Mouse (Mus musculus): ENCODE measurements around the gene Eef1a1. TPM values are rescaled to one million over a fixed set of nuclear protein-coding genes. Genes with fewer than 3 reads are reported as not detected.

The Eef1a1 gene
- polyA plus RNA-seq, 1 experiment from 2014 or later: 5,695 TPM

- Histone ChIP-seq H3K4me2 (ENCODE audit: low read length) (no peak overlapping the region), H3K36me3 (ENCODE audit: control insufficient read depth, insufficient read depth, low read length) (no peaks in the 10 kb centered on the region), H3K9ac (ENCODE audit: low read length) (no peak overlapping the region), H3K27ac (ENCODE audit: low read depth) (no peak overlapping the region), H3K4me3 (ENCODE audit: low read depth, low read length) (no peak overlapping the region), H3K4me1 (replicated peaks; ENCODE audit: control insufficient read depth, insufficient read depth, low read length) (no peaks in the 10 kb centered on the region; the same call in 1 of the 2 replicates), H3K9me3 (ENCODE audit: control insufficient read depth, low read length) (no peaks in the 10 kb centered on the region), H3K27me3 (replicated peaks; ENCODE audit: control insufficient read depth, insufficient read depth, low read length) (no peaks in the 10 kb centered on the region)
- ATAC-seq (replicated peaks; ENCODE audit: low FRiP score, low TSS enrichment, low read depth) (no peak), DNase-seq (ENCODE audit: low spot score) (no peak)
- WGBS: 76% methylated on average over 4 of the region's 4 CpGs
These were observed 25.7 kb upstream of the Eef1a1 start for GRCm38 (mm10) chr9:78514681-78515080.

GRCm38 (mm10) chr9:78513776-78514500 is 25.0 kb upstream of the Eef1a1 start:
- H3K9ac ChIP-seq (ENCODE audit: low read length): no peak overlapping the region
- H3K4me3 ChIP-seq (ENCODE audit: low read depth, low read length): no peak overlapping the region
- H3K27me3 ChIP-seq (replicated peaks; ENCODE audit: control insufficient read depth, insufficient read depth, low read length): no peaks in the 10 kb centered on the region
- H3K9me3 ChIP-seq (ENCODE audit: control insufficient read depth, low read length): no peaks in the 10 kb centered on the region
- no peak for DNase-seq (ENCODE audit: low spot score)
- no peak for ATAC-seq (replicated peaks; ENCODE audit: low FRiP score, low TSS enrichment, low read depth)
- WGBS: 66% methylated on average over 6 of the region's 6 CpGs
- H3K27ac ChIP-seq (ENCODE audit: low read depth): no peak overlapping the region
- no peak overlapping the region for H3K4me2 ChIP-seq (ENCODE audit: low read length)
- no peaks in the 10 kb centered on the region for H3K4me1 ChIP-seq (replicated peaks; ENCODE audit: control insufficient read depth, insufficient read depth, low read length)
- H3K36me3 ChIP-seq (ENCODE audit: control insufficient read depth, insufficient read depth, low read length): no peaks in the 10 kb centered on the region

- Histone ChIP-seq H3K4me1 (replicated peaks; ENCODE audit: control insufficient read depth, insufficient read depth, low read length) (no peaks in the 10 kb centered on the region), H3K9me3 (ENCODE audit: control insufficient read depth, low read length) (no peaks in the 10 kb centered on the region), H3K4me3 (ENCODE audit: low read depth, low read length) (no peak overlapping the region), H3K27me3 (replicated peaks; ENCODE audit: control insufficient read depth, insufficient read depth, low read length) (no peaks in the 10 kb centered on the region), H3K36me3 (ENCODE audit: control insufficient read depth, insufficient read depth, low read length) (no peaks in the 10 kb centered on the region), H3K9ac (ENCODE audit: low read length) (no peak overlapping the region), H3K4me2 (ENCODE audit: low read length) (no peak overlapping the region), H3K27ac (ENCODE audit: low read depth) (no peak overlapping the region)
- WGBS: 88% methylated on average over 5 of the region's 5 CpGs
- no peak for ATAC-seq (replicated peaks; ENCODE audit: low FRiP score, low TSS enrichment, low read depth)
- no peak for DNase-seq (ENCODE audit: low spot score)
These were observed 22.8 kb upstream of the Eef1a1 start for GRCm38 (mm10) chr9:78511705-78512104.

- H3K4me2 ChIP-seq (ENCODE audit: low read length): no peak overlapping the region
- no peak overlapping the region for H3K4me3 ChIP-seq (ENCODE audit: low read depth, low read length)
- H3K4me1 ChIP-seq (replicated peaks; ENCODE audit: control insufficient read depth, insufficient read depth, low read length): 0 out of 2 replicates have a peak, but pooled peaks cover 4% of the 10 kb centered on the region
- 80% methylated on average over 16 of the region's 16 CpGs for WGBS
- H3K9me3 ChIP-seq (ENCODE audit: control insufficient read depth, low read length): no peaks in the 10 kb centered on the region
- DNase-seq (ENCODE audit: low spot score): no peak
- no peak overlapping the region for H3K27ac ChIP-seq (ENCODE audit: low read depth)
- no peaks in the 10 kb centered on the region for H3K27me3 ChIP-seq (replicated peaks; ENCODE audit: control insufficient read depth, insufficient read depth, low read length)
- no peaks in the 10 kb centered on the region for H3K36me3 ChIP-seq (ENCODE audit: control insufficient read depth, insufficient read depth, low read length)
- no peak overlapping the region for H3K9ac ChIP-seq (ENCODE audit: low read length)
- no peak for ATAC-seq (replicated peaks; ENCODE audit: low FRiP score, low TSS enrichment, low read depth)
These were observed 19.3 kb upstream of the Eef1a1 start for GRCm38 (mm10) chr9:78508106-78508786.

GRCm38 (mm10) chr9:78506722-78507077 is 17.7 kb upstream of the Eef1a1 start:
- Histone ChIP-seq H3K36me3 (ENCODE audit: control insufficient read depth, insufficient read depth, low read length) (no peaks in the 10 kb centered on the region), H3K9me3 (ENCODE audit: control insufficient read depth, low read length) (no peaks in the 10 kb centered on the region), H3K9ac (ENCODE audit: low read length) (no peak overlapping the region), H3K4me2 (ENCODE audit: low read length) (no peak overlapping the region), H3K4me3 (ENCODE audit: low read depth, low read length) (no peak overlapping the region), H3K27me3 (replicated peaks; ENCODE audit: control insufficient read depth, insufficient read depth, low read length) (no peaks in the 10 kb centered on the region), H3K27ac (ENCODE audit: low read depth) (no peak overlapping the region), H3K4me1 (replicated peaks; ENCODE audit: control insufficient read depth, insufficient read depth, low read length) (0 out of 2 replicates have a peak, but pooled peaks cover 9% of the 10 kb centered on the region)
- ATAC-seq (replicated peaks; ENCODE audit: low FRiP score, low TSS enrichment, low read depth) (no peak), DNase-seq (ENCODE audit: low spot score) (no peak)
- WGBS: 60% methylated on average over 7 of the region's 7 CpGs

GRCm38 (mm10) chr9:78506002-78506721 is 17.2 kb upstream of the Eef1a1 start:
- H3K9ac ChIP-seq (ENCODE audit: low read length): no peak overlapping the region
- no peak overlapping the region for H3K27ac ChIP-seq (ENCODE audit: low read depth)
- H3K4me2 ChIP-seq (ENCODE audit: low read length): no peak overlapping the region
- 0 out of 2 replicates have a peak, but pooled peaks cover 9% of the 10 kb centered on the region for H3K4me1 ChIP-seq (replicated peaks; ENCODE audit: control insufficient read depth, insufficient read depth, low read length)
- H3K9me3 ChIP-seq (ENCODE audit: control insufficient read depth, low read length): no peaks in the 10 kb centered on the region
- no peaks in the 10 kb centered on the region for H3K27me3 ChIP-seq (replicated peaks; ENCODE audit: control insufficient read depth, insufficient read depth, low read length)
- no peak for DNase-seq (ENCODE audit: low spot score)
- ATAC-seq (replicated peaks; ENCODE audit: low FRiP score, low TSS enrichment, low read depth): peak; percentile 56; the same call in 1 of the 2 replicates
- H3K36me3 ChIP-seq (ENCODE audit: control insufficient read depth, insufficient read depth, low read length): no peaks in the 10 kb centered on the region
- H3K4me3 ChIP-seq (ENCODE audit: low read depth, low read length): no peak overlapping the region
- WGBS: 27% methylated on average over 11 of the region's 11 CpGs

- H3K9ac ChIP-seq (ENCODE audit: low read length): no peak overlapping the region
- H3K4me3 ChIP-seq (ENCODE audit: low read depth, low read length): no peak overlapping the region
- H3K27ac ChIP-seq (ENCODE audit: low read depth): no peak overlapping the region
- H3K4me2 ChIP-seq (ENCODE audit: low read length): no peak overlapping the region
- H3K36me3 ChIP-seq (ENCODE audit: control insufficient read depth, insufficient read depth, low read length): no peaks in the 10 kb centered on the region
- no peak for DNase-seq (ENCODE audit: low spot score)
- no peaks in the 10 kb centered on the region for H3K27me3 ChIP-seq (replicated peaks; ENCODE audit: control insufficient read depth, insufficient read depth, low read length)
- 90% methylated on average over 6 of the region's 6 CpGs for whole genome bisulfite sequencing
- H3K4me1 ChIP-seq (replicated peaks; ENCODE audit: control insufficient read depth, insufficient read depth, low read length): 0 out of 2 replicates have a peak, but pooled peaks cover 9% of the 10 kb centered on the region
- no peaks in the 10 kb centered on the region for H3K9me3 ChIP-seq (ENCODE audit: control insufficient read depth, low read length)
- ATAC-seq (replicated peaks; ENCODE audit: low FRiP score, low TSS enrichment, low read depth): no peak
These were observed 16.3 kb upstream of the Eef1a1 start for GRCm38 (mm10) chr9:78505223-78505622.

- no peak overlapping the region for H3K27ac ChIP-seq (ENCODE audit: low read depth)
- no peak overlapping the region for H3K4me2 ChIP-seq (ENCODE audit: low read length)
- no peaks in the 10 kb centered on the region for H3K36me3 ChIP-seq (ENCODE audit: control insufficient read depth, insufficient read depth, low read length)
- no peaks in the 10 kb centered on the region for H3K9me3 ChIP-seq (ENCODE audit: control insufficient read depth, low read length)
- ATAC-seq (replicated peaks; ENCODE audit: low FRiP score, low TSS enrichment, low read depth) (no peak), DNase-seq (ENCODE audit: low spot score) (no peak)
- 0 out of 2 replicates have a peak, but pooled peaks cover 9% of the 10 kb centered on the region for H3K4me1 ChIP-seq (replicated peaks; ENCODE audit: control insufficient read depth, insufficient read depth, low read length)
- no peaks in the 10 kb centered on the region for H3K27me3 ChIP-seq (replicated peaks; ENCODE audit: control insufficient read depth, insufficient read depth, low read length)
- 79% methylated on average over 3 of the region's 3 CpGs for WGBS
- no peak overlapping the region for H3K9ac ChIP-seq (ENCODE audit: low read length)
- H3K4me3 ChIP-seq (ENCODE audit: low read depth, low read length): no peak overlapping the region
These were observed 15.7 kb upstream of the Eef1a1 start for GRCm38 (mm10) chr9:78504679-78505078.
